Mouse (Mus musculus) liver, embryonic 11.5 days (tissue): Measurements from ENCODE around the gene Zfp628. TPM values are rescaled to one million over a fixed set of nuclear protein-coding genes. Genes with fewer than 3 reads are reported as not detected.
"Not testable (repeated sequence)": the region's sequence is repeated elsewhere in the genome, so short reads cannot be mapped to it uniquely, and the experiment has no call there.

Source experiments
- ATAC-seq: fragments of 200-750 bp; cut with Nextera tagmentation; replicated peaks from 2 replicates; pipeline ENCODE4 v1.8.0; 2017; ENCODE audit warnings: moderate number of reproducible peaks, mild to moderate bottlenecking, moderate TSS enrichment, moderate library complexity; ENCODE audit not compliant: low FRiP score
- DNase-seq: peaks from one replicate; pipeline ENCODE4 v3.0.0-alpha.2; 2017; ENCODE audit warnings: low spot score
- H3K27ac ChIP-seq: fragments of 300-500 bp; sonication (generic); 2 replicates; pipeline ENCODE4 v1.5.1; 2014; ENCODE audit warnings: mild to moderate bottlenecking, low read depth, low read length, control low read depth
- H3K27me3 ChIP-seq: fragments of 300-500 bp; sonication (generic); replicated peaks from 2 replicates; pipeline ENCODE4 v1.6.1; 2014; ENCODE audit warnings: low read length, mixed read lengths; ENCODE audit not compliant: control insufficient read depth, insufficient read depth
- H3K36me3 ChIP-seq: fragments of 300-500 bp; sonication (generic); 2 replicates; pipeline ENCODE4 v1.6.1; 2014; ENCODE audit warnings: mild to moderate bottlenecking, low read length, moderate library complexity, mixed read lengths; ENCODE audit not compliant: control insufficient read depth, insufficient read depth
- H3K4me1 ChIP-seq: fragments of 300-500 bp; sonication (generic); replicated peaks from 2 replicates; pipeline ENCODE4 v1.6.1; 2014; ENCODE audit warnings: low read length, mixed read lengths; ENCODE audit not compliant: control insufficient read depth, insufficient read depth
- H3K4me2 ChIP-seq: fragments of 300-500 bp; sonication (generic); 2 replicates; pipeline ENCODE4 v1.6.1; 2014; ENCODE audit warnings: mild to moderate bottlenecking, control low read depth, moderate library complexity
- H3K4me3 ChIP-seq: fragments of 300-500 bp; sonication (generic); 2 replicates; pipeline ENCODE4 v1.5.1; 2014; ENCODE audit warnings: low read depth, low read length, control low read depth
- H3K9ac ChIP-seq: fragments of 300-500 bp; sonication (generic); 2 replicates; pipeline ENCODE4 v1.6.1; 2014; ENCODE audit warnings: low read depth, low read length, control low read depth
- H3K9me3 ChIP-seq: fragments of 300-500 bp; sonication (generic); 2 replicates; pipeline ENCODE4 v1.6.1; 2016; ENCODE audit warnings: low read length, inconsistent platforms, mixed read lengths; ENCODE audit not compliant: control insufficient read depth
- WGBS: fragments of 180-500 bp; shearing (Covaris S2); extraction: QIAGEN DNeasy Blood & Tissue Kit; methylation state at CpG from one replicate; pipeline ENCODE4 v1.1.7; 2014; 5-methylcytosine and 5-hydroxymethylcytosine counted together
- polyA plus RNA-seq: library from polyadenylated mRNA; unstranded; fragments of >200 nt; fragmentation: Nextera tagmentation; extraction: Ambion mirVana; gene quantifications from 2 replicates; pipeline ENCODE4 v1.2.1, GENCODE M21; 2014

Zfp628 gene
- 3.3 and 3.5 TPM in 2 replicates for polyA plus RNA-seq

- Histone ChIP-seq H3K36me3 (peaks cover 21% of the 10 kb centered on the region), H3K27ac (peak within 1 kb of the TSS; percentile 92), H3K4me3 (peak within 1 kb of the TSS; percentile 81), H3K9ac (peak within 1 kb of the TSS; percentile 93), H3K9me3 (no peaks in the 10 kb centered on the region), H3K4me1 (peaks cover 11% of the 10 kb centered on the region), H3K4me2 (peak within 1 kb of the TSS; percentile 96), H3K27me3 (no peaks in the 10 kb centered on the region)
- under 1% methylated on average over 46 of the region's 56 CpGs for WGBS
- DNase-seq (peak; percentile 97), ATAC-seq (peak; percentile 87)
Measured at GRCm38 (mm10) chr7:4915007-4915665, at the start of gene Zfp628. Zfp628 (plus strand) TSS chr7:4915217.

GRCm38 (mm10) chr7:4865579-4866493, 49.2 kb upstream of the Zfp628 start:
- ATAC-seq (peak; percentile 100), DNase-seq (peak; percentile 94)
- Histone ChIP-seq H3K36me3 (no peaks in the 10 kb centered on the region), H3K9me3 (no peaks in the 10 kb centered on the region), H3K27me3 (no peaks in the 10 kb centered on the region), H3K4me2 (peak overlapping the region; percentile 73), H3K4me3 (peak overlapping the region; percentile 59), H3K4me1 (0 out of 2 replicates have a peak, but pooled peaks cover 2% of the 10 kb centered on the region), H3K9ac (peak overlapping the region; percentile 81), H3K27ac (peak overlapping the region; percentile 44; the same call in 1 of the 2 replicates)
- 3% methylated on average over 40 of the region's 40 CpGs for WGBS

GRCm38 (mm10) chr7:4866631-4867180, 48.3 kb upstream of the Zfp628 start:
- H3K9me3 ChIP-seq, result no peaks in the 10 kb centered on the region
- peak overlapping the region; percentile 81 for H3K9ac ChIP-seq
- H3K4me2 ChIP-seq, result peak overlapping the region; percentile 73
- DNase-seq (no peak), ATAC-seq (no peak)
- WGBS, result 48% methylated on average over 10 of the region's 10 CpGs
- H3K27me3 ChIP-seq, result no peaks in the 10 kb centered on the region
- 0 out of 2 replicates have a peak overlapping the region, but pooled peaks have one; percentile 44 for H3K27ac ChIP-seq
- no peaks in the 10 kb centered on the region for H3K36me3 ChIP-seq
- 0 out of 2 replicates have a peak, but pooled peaks cover 2% of the 10 kb centered on the region for H3K4me1 ChIP-seq
- peak overlapping the region; percentile 59 for H3K4me3 ChIP-seq

GRCm38 (mm10) chr7:4870133-4870532, 44.9 kb upstream of the Zfp628 start, which contains the start of gene Isoc2b:
Isoc2b (minus strand) TSS chr7:4870258.
- H3K4me2 ChIP-seq, result no peak within 1 kb of the TSS

GRCm38 (mm10) chr7:4876753-4877221, 38.2 kb upstream of the Zfp628 start, which contains the start of gene Isoc2a:
Isoc2a (plus strand) TSS chr7:4877153.
- no peaks in the 10 kb centered on the region for H3K36me3 ChIP-seq
- H3K27me3 ChIP-seq, result no peaks in the 10 kb centered on the region
- H3K9ac ChIP-seq, result peak within 1 kb of the TSS; percentile 71
- DNase-seq, result peak; percentile 91
- ATAC-seq, result peak; percentile 99
- peak within 1 kb of the TSS; percentile 65 for H3K27ac ChIP-seq
- peak within 1 kb of the TSS; percentile 94 for H3K4me2 ChIP-seq
- under 1% methylated on average over 22 of the region's 22 CpGs for WGBS
- peak within 1 kb of the TSS; percentile 62 for H3K4me3 ChIP-seq
- peaks cover 14% of the 10 kb centered on the region for H3K4me1 ChIP-seq
- peaks cover under 1% of the 10 kb centered on the region; the same call in 1 of the 2 replicates for H3K9me3 ChIP-seq

More at GRCm38 (mm10) chr7:4870133-4870532, 44.9 kb upstream of the Zfp628 start, which contains the start of gene Isoc2b:
- H3K27me3 ChIP-seq, result no peaks in the 10 kb centered on the region
- 0 out of 2 replicates have a peak, but pooled peaks cover 2% of the 10 kb centered on the region for H3K4me1 ChIP-seq
- ATAC-seq, result no peak
- no peak within 1 kb of the TSS for H3K9ac ChIP-seq
- H3K27ac ChIP-seq, result no peak within 1 kb of the TSS
- H3K36me3 ChIP-seq, result no peaks in the 10 kb centered on the region
- no peak for DNase-seq
- 49% methylated on average over 6 of the region's 6 CpGs for WGBS
- no peak within 1 kb of the TSS for H3K4me3 ChIP-seq
- H3K9me3 ChIP-seq, result no peaks in the 10 kb centered on the region

- DNase-seq (no peak), ATAC-seq (peak; percentile 17; the same call in 1 of the 2 replicates)
- H3K9me3 ChIP-seq, result peaks cover 5% of the 10 kb centered on the region; the same call in 1 of the 2 replicates
- WGBS, result 12% methylated on average over 11 of the region's 11 CpGs
- no peaks in the 10 kb centered on the region; the same call in 1 of the 2 replicates for H3K36me3 ChIP-seq
- no peaks in the 10 kb centered on the region for H3K27me3 ChIP-seq
- H3K4me1 ChIP-seq, result peaks cover 14% of the 10 kb centered on the region
- H3K4me2 ChIP-seq, result peak overlapping the region; percentile 94
- peak overlapping the region; percentile 71 for H3K9ac ChIP-seq
- H3K4me3 ChIP-seq, result peak overlapping the region; percentile 62
- H3K27ac ChIP-seq, result peak overlapping the region; percentile 41; the same call in 1 of the 2 replicates
Measured at GRCm38 (mm10) chr7:4877226-4877625, 37.8 kb upstream of the Zfp628 start.

GRCm38 (mm10) chr7:4878186-4878585, 36.8 kb upstream of the Zfp628 start:
- Histone ChIP-seq H3K4me1 (peaks cover 14% of the 10 kb centered on the region), H3K4me3 (peak overlapping the region; percentile 62; the same call in 1 of the 2 replicates), H3K4me2 (peak overlapping the region; percentile 94), H3K9me3 (peaks cover 5% of the 10 kb centered on the region; the same call in 1 of the 2 replicates), H3K9ac (no peak overlapping the region), H3K27me3 (no peaks in the 10 kb centered on the region), H3K36me3 (no peaks in the 10 kb centered on the region; the same call in 1 of the 2 replicates), H3K27ac (no peak overlapping the region)
- DNase-seq, result no peak
- ATAC-seq, result no peak

- not testable (repeated sequence) for ATAC-seq, H3K9me3 ChIP-seq, H3K27ac ChIP-seq, H3K4me3 ChIP-seq, H3K9ac ChIP-seq, H3K4me2 ChIP-seq, H3K36me3 ChIP-seq, DNase-seq, H3K27me3 ChIP-seq
- WGBS, result 85% methylated on average over 1 of the region's 1 CpGs
- peaks cover 14% of the 10 kb centered on the region for H3K4me1 ChIP-seq
Measured at GRCm38 (mm10) chr7:4879036-4879435, 36.0 kb upstream of the Zfp628 start.
